Mouse (Mus musculus): ENCODE data around the gene Zyg11b.

Gene Zyg11b

DNA sequence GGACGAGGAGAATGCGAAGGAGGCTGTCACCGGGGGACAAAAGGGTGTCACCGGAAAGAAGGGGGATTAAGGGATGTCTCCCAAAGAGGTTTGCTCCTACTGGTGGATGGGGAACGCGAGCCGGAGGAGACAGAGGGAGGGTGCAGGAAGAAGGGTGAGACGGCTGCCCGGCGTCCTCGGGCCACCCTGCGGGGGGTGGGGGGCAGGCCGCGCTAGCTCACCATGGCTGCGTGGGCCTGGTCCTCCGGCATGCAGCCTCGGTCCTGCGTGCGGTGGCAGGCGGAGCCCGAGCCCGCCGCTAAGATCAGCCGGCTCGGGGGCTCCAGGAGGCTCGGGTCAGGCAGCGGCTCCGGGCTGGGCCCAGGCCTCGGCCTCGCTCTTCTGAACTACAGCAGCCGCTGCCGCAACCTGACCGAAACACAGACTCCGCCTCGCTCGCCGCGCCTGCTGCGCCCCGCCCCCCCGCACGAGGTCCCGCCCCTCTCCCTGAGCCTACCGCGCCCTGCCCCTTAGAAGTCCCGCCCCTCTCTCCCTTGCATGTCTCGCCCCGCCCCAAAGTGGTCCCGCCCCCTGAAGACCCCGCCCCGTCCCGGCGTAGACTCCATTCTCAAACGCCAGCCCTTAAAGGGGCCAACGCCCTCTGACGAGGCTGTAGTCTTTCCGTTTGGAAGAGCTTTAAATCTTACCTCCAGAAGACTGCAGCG lies at the start of gene Zyg11b:
Gene Zyg11b (minus strand): TSS at position 427 of the 704 bp plus-strand sequence.
- peak; percentile 72 to 84 for DNase-seq (ENCODE audit: low spot score in 2 of 2)

DNA sequence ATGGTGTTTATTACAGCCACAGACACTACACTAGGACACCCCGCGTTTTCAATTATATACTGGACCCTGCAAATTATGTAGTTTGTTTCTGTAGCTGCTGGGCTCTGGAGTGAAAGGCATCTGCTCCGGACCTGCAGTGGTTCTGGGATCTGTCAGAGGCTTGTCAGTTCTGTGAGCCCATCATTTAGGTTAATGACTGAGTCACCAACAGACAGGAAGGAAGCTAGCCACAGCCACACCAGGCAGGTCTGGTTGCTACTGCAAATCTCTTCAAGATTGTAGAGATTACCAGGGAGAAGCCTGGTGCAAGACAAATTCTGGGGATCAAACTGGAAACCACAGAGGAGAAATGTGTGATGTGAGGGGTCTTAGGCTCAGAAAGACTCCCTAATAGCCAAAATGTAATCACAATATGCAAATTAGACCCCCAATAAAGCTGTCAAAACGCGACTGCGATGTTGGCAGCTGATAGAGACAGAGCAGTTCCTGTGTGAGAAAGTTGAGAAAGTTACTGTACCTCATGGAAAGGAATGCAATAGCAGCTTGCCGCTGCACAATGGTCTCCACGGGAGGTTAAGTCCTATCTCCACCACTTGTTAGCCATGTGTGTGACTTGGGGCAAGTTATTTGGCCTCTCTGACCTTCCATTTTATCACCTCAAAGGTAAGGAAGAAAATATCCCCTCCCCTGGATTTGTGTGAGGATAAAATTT lies 49.1 kb upstream of the Zyg11b start:
- DNase-seq (ENCODE audit: low spot score in 2 of 2), result no peak

DNA sequence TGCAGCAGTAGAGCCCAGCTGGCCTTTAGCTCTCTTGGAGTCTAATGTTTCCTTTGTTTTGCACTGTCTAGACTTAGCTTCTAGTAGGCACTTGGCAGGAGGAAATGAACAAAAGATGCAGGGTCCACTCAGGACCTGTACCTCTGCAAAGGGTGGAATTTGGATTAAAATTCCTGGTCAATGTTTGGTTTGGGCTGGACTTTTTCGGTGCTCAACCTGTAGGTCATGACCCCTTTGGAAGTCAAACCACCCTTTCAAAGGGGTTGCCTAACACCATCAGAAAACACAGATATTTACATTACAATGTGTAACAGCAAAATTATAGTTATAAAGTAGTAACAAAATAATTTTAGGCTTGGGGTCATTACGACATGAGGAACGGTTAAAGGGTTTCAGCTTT lies 48.2 kb upstream of the Zyg11b start:
- no peak for DNase-seq (ENCODE audit: low spot score in 2 of 2)

DNA sequence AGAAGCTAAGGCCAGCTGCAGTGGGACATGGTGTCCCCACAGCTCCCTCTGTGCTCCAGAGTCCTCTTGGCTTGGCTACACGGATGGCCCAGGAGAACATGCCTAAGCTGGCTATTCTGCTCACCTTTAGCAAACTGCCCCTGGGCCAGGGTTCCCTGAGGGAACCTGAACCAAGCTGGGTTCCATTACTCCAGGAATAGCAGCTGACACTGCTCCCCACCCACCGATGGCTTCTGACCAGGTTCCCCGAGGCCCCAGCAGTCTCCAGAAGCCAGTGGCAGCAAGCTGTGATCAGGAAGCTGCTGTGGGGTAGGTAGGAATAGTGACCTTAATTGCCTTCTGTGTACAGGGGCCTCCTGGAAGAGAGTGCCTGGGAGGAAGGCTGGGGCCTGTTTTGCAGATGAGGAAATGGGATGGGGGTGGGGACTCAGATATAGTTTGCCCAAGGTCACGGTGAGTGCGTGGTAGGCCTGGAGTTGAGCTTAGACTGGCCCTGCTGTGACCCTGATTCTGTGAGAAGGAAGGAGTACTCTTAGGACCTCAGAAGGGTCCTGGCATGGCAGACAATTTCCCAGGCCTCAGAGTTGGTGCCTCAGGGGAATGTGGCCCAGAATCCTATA lies 47.5 kb upstream of the Zyg11b start:
- no peak for DNase-seq (ENCODE audit: low spot score in 2 of 2)

DNA sequence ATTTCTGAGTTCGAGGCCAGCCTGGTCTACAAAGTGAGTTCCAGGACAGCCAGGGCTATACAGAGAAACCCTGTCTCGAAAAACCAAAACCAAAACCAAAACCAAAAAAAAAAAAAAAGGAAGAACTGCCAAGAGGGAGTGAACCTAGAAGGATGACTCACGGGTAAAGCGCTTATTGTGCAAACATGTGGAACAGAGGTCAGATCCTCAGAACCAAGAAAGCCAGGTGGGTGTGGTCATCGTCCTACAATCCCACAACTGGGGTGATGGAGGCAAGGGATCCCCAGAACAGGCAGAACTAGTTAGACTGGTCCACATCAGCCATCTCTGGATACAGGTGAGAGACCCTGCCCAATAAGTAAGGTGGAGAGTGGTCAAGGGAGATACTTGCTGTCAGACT lies 46.2 kb upstream of the Zyg11b start:
- no peak for DNase-seq (ENCODE audit: low spot score in 2 of 2)

DNA sequence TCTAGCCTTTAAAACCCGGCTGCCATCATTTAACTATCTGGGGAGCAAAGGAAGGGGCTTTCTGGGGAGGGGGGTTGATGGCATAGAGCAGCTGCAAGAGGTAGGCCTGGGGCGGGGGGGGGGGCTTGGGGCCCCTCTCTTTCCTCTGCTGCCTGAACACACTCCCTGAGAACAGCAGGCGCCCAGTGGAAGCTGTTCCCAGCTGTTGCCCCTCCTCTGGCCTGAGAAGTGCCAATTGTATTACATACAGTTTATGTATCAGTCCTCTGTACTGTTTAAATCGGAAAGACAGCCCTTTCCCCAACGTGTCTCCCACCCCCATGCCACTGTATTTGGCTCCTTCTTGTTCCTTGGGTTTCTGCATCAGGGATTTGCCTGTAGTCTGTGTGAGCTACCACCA lies 44.9 kb upstream of the Zyg11b start:
- no peak for DNase-seq (ENCODE audit: low spot score in 2 of 2)

DNA sequence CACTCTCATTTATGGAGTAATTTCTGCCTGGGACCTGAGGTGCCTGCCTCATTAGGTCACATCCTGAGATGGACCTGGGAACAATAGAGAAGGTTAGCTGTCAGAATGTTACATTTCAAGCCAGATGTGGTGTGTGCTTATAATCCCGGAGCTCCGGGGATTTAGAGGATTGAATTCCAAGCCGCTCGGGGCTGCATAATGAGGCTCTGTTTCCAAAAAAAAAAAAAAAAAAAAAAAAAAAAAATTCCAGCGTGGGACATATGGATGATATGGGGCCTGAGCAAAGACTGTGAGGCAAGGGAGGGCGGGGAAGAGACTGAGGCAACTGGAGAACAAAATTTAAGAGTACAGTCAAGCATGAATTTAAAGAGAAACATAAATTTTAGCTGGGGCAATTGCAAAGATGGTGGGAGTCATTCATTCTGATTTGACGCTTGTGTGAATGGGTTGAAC lies 43.8 kb upstream of the Zyg11b start:
- DNase-seq (ENCODE audit: low spot score in 2 of 2), result no peak

DNA sequence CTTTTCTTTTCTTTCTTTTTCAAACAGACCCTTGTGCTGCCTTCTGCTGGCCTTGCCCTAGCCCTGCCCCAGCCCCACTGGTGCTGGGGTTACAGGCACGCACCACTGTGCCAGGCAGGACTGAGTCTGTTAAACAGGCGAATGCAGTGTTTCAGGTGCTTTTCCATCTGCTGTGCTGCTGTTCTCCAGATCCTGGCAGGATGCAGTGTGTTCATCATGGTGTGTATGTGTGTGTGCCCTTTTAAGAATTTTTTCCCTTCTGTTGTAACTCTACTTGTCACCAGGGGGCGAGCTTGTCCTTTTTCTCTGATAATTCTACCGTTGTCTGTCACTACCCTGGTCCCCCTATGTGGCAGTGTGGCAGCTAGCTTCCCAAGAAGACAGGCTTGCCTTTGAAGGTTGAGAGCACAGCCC lies 38.4 kb upstream of the Zyg11b start:
- DNase-seq (ENCODE audit: low spot score in 2 of 2), result peak in 1 of 2 experiments; percentile 59

DNA sequence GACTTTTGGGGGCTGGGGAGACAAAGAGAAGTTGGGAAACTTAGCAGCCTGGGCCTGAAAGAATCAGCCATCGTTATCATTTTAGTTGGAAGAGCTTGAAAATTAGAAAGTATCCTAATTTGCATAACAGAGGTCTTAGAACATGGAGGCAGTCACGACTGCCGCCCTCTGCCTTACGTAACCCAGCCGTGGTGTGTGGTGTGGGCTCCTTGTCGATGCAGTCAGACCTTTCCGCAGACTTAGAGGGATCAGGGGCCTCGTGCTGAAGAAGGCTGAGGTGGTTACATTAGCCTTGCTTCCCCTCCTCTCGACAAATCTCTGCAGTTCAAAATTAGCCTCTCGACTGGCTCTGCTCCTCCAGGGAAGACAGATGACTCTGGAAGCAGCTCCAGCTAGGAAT lies 37.9 kb upstream of the Zyg11b start:
- no peak for DNase-seq (ENCODE audit: low spot score in 2 of 2)

DNA sequence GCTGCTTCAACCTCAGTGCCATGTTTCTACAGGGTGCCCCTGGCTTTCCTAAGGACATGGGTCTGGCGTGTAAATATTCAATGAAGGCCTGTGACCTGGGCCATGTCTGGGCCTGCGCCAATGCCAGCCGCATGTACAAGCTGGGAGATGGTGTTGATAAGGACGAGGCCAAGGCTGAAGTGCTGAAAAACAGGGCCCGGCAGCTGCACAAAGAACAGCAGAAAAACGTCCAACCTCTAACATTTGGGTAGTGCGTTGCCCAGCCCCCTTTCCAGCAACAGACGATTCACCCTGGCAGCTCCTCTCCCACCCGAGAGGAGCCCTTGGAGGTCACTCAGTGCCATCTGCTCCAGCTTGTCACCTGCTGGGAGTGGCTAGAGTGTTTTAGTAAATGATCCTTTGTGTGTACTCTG lies 37.4 kb upstream of the Zyg11b start:
- no peak for DNase-seq (ENCODE audit: low spot score in 2 of 2)

DNA sequence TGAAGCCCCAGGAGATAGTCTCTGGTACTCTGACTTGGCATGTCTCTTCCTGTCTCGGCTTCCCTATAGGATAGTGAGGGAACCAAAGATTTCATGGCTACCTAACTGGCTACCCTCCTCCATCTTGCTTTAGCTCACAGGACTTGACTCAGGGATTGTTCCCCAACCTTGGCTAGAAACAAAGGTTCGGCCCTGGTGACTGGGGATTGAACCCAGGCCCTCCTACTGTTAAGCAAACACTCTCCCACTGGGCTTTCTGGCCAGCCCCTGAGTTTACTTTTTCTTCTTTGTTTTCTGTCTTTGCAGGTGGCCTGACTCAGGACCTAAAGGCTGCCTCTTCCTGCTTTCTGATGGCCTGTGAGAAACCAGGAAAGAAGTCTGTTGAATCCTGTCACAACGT lies 36.9 kb upstream of the Zyg11b start:
- DNase-seq (ENCODE audit: low spot score in 2 of 2), result no peak

DNA sequence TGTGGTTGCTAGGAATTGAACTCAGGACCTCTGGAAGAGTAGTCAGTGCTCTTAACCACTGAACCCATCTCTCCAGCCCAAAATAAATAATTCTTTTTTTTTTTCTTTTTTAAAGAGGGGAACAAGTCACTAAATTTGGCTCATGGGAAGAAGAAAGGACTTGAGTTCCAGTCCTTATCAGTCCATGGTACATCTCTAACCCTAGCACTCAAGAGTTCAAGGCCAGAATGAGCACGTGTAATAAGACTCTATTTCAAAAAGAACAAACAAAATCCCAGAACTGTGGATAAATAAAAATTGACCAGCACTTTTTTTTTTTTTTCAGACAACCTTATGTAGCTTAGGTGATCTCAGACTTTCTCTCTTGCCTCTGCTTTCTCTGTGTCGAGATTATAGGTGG lies 35.9 kb upstream of the Zyg11b start:
- no peak for DNase-seq (ENCODE audit: low spot score in 2 of 2)

DNA sequence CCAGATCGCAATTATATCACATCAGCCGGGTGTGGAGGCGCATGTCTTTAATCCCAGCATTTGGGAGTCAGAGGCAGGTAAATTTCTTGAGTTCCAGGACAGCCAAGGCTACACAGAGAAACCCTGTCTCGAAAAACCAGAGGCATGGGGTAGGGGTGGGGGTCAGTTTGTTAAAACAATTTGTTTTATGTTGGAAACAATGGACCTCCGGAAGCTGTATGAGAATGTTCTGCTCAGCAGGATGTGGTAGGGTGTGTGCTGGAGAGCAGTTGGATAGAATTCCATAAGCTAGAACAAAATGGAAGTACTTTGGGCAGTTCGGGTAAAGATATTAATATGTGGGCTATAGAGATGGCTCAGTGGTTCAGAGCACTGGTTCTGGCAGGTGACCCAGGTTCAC lies 34.5 kb upstream of the Zyg11b start:
- DNase-seq (ENCODE audit: low spot score in 2 of 2), result no peak

DNA sequence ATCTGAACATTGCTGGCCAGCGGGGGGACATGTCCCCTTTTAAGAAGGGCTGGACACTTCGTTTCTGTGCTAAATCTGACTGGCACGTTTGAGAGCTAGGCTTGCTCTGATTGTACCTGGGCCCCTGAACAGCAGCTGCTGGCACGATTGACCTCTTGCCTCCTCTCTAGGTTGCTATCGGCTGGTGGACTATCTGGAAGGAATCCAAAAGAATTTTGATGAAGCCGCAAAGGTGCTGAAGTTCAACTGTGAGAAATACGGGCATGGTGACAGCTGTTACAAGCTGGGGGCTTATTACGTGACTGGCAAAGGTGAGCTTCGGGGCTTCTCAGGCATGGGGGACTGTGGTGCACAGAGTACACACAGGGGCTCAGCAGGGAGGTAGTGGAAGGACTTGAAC lies 31.1 kb upstream of the Zyg11b start:
- no peak for DNase-seq (ENCODE audit: low spot score in 2 of 2)

DNA sequence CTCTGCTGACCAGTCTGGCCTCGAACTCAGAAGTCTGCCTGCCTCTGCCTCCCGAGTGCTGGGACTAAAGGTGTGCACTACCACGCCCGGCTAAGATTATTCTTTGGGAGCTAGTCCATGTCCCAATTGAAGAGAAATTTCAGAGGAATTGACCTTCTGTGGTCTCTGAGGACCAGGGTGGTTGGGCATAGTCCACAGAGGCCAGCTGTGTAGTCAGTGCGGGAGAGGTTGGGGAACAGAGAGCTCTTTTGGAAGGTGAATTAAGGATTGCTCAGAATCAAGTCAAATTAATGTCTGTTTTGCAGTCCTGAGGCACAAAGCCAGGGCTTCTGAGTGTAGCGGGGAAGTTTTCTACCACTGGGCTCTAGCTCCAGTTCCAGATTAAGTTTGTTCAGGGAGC lies 28.9 kb upstream of the Zyg11b start:
- no peak for DNase-seq (ENCODE audit: low spot score in 2 of 2)

DNA sequence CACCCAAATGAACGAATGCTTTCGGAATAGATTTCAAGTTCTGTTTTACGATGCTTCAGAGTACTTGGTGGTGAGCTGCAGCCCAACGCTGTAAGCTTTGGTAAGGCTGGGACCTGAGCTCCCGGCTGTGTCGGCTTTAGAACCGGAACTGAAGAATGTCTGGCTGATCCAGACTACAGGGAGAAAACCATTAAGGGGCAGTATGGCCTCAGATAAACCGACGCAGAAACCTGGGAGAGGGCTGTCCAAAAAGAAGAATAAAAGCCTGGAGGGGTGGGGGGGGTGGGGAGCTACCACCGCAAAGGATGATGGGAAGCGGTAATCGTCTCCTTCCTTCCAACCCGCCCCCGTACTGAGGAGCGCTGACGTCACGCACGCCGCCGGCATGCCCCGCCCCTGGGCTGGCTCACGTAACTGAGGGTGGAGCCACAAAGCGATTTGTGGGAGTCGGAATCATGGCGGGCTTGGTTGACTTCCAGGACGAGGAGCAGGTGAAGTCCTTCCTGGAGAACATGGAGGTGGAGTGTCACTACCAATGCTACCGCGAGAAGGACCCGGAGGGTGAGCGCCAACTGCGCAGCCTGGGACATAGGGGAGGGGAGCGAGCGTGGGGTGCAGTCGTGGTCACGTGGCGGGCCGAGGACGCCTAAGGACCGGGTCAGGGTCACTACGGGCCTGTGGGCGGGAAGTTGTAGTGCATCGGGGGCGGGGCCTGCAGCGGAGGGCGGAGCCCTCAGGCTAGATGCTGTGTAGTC lies 27.0 kb upstream of the Zyg11b start, which contains the start of gene Coa7:
Gene Coa7 (plus strand): TSS at position 411 of the 755 bp plus-strand sequence.
- peak; percentile 91 to 96 for DNase-seq (ENCODE audit: low spot score in 2 of 2)

DNA sequence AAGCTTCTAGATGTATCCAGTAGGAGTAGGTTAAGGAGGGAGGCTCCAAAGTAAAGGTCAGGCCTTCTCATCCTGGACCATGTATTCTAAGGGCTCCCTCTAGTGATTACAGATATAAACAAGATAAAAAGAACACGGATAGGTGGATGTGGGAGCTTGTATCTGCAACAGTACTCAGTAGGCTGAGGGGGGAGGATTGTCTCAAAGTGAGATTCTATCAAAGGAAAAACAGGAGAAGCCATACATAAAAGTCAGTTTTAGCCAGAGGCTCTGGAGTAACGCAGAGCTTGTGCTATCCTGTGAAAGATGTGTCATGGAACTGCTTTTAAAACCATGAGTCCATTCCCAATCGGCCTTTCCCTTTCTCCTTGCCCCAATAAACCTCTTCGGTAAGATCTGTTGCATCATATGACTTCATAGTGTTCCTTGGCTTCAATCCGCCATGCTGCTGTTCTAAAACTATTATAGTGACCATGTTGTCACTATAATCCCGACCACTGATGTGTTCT lies 26.2 kb upstream of the Zyg11b start:
- no peak for DNase-seq (ENCODE audit: low spot score in 2 of 2)

DNA sequence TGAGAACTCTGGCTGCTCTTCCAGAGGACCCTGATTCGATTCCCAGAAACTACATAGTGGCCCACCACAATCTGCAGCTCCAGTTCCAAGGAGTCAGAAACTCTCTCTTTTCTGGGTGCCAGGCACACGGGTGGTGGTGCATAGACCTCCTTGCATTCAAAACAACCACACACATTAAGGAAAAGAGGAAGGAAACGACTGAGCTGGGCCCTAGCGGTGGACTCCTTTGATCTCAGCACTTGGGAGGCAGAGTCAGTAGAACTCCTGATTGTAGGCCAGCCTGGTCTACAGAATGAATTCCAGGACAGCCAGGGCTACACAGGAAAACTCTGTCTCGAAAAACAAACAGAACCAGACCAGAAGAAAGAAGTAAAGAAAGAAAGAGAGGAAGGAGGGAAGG lies 22.7 kb upstream of the Zyg11b start:
- DNase-seq (ENCODE audit: low spot score in 2 of 2), result no peak

DNA sequence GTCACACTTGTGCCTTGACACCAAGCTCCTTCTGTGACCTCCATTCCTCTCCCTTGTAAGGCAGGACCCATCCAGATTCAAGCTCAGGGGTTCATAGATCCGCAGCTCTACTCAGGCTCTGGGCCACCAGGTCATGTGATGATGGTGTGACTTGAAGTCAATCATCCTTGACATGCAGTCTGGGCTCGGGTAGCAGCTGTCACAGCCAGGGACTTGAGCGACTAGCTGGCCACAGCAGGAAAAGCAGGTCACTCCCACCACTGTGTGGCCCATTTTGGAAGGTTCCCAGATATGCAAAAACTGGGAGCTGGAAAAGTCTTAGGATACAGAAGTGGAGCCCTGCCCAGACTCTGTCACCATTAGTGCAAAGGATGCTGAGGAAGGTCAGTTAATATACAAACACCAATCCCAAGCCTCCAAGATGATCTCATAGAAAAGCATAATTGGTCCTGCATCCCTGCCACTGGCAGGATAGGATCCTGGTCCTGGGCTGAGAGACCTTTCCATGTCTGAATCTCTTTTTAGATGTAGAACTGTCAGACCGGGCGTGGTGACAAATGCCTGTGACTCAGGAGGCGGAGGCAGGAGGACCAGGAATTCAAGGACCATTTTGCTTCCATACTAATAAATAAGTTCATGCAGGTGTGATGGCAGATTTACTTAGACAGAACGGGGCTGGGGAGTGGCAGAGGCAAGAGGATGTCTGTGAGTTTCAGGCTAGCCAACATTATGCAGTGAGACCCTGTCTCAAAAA lies 19.9 kb upstream of the Zyg11b start:
- DNase-seq (ENCODE audit: low spot score in 2 of 2), result no peak

DNA sequence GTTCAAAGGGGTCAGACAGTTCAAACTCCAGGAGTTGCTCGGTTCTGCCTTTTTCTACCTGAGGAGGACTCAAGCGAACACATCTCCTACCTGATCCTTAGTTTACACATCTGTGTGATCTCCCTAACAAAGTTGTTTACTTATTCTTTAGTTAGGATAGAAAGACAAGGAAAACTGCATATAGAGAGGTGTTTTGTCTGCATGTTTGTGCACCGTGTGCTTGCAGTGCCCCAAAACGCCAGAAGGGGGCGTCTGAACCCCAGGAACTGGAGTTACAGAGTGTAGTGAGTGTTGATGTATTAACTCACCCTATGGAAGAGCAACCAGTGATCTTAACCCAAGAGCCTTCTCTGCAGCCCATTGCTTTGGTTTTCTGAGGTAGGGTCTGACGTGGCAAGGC lies 18.9 kb upstream of the Zyg11b start:
- no peak for DNase-seq (ENCODE audit: low spot score in 2 of 2)

Measured in frontal cortex, postnatal 10 days (tissue).